Mouse (Mus musculus) liver, adult 2 months (tissue): Measurements from ENCODE around the gene Chst15.

Experiments
- CTCF ChIP-seq: fragments of 200-500 bp; IDR thresholded peaks from 2 replicates; pipeline ENCODE4 v1.5.1; 2011; ENCODE audit warnings: low read depth, low read length, control low read depth
- POLR2A ChIP-seq: fragments of 200-500 bp; IDR thresholded peaks from 2 replicates; pipeline ENCODE4 v1.6.1; 2011; ENCODE audit warnings: low read length, control low read depth; ENCODE audit not compliant: insufficient read depth; ENCODE audit errors: extremely low read depth

DNA sequence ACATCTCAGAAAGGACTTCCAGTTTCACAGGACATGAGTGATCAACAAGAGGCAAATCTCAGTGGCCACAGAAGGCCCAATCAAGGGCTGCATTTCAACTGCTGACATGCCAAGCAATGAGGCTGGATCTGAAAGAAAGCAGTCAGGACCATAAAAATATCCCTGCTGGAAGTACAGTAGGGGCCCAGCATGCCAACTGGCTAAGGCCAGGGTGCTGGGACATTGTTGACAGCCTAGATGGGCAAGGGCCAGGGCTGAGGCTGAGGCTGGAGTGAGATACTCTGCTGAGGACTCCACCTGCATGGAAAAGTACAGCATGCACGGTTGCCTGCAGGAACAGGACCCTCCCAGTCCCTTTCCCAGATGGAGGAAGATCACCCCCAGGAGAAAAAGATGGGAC is 120.4 kb downstream of the Chst15 start:
- TF ChIP-seq CTCF (no peak), POLR2A (no peak)
